Mouse (Mus musculus): Measurements from ENCODE around the gene Fam222b.
"Not testable (repeated sequence)": the region's sequence is repeated elsewhere in the genome, so short reads cannot be mapped to it uniquely, and the experiment has no call there.

Gene Fam222b

GRCm38 (mm10) chr11:78094137-78094503, 340 bp upstream of the Fam222b start:
- DNase-seq: no peak

GRCm38 (mm10) chr11:78095144-78095516, 670 bp downstream of the Fam222b start:
- DNase-seq: no peak

DNA sequence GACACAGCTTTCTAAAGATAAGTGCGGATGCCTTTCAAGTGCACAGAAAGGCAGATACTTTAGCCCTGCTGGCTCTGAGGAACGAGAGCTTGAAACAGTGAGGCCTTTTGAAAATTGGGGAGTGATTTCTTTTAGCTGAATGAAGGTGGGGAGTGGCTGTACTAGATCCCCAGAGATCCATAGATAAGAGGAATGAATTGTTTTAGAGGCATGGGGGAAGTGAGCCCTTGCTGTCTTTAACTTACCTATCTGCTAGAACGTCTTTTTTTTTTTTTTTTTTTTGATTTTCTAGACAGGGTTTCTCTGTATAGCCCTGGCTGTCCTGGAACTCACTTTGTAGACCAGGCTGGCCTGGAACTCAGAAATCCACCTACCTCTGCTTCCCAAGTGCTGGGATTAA, 2.6 kb downstream of the Fam222b start:
- no peak for DNase-seq

DNA sequence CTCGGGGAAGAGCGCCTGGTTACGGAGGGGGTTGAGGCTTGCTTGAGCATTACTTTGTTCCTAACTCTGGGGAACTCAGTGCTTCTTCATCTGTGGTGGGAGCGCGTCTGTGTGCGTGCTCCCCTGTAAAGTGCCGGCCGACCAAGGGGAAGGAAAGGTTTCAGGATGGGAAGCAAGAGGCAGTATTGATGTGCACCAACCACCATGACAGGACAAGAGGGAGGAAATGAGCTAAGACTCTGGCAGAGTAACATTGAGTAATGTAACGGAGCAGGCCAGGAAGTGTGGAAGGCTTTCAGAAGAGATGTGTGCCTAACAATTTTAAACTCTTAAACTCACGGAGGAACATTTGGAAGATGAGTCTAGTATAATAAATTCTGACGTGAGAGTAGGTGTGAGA, 6.3 kb downstream of the Fam222b start:
- no peak for DNase-seq

DNA sequence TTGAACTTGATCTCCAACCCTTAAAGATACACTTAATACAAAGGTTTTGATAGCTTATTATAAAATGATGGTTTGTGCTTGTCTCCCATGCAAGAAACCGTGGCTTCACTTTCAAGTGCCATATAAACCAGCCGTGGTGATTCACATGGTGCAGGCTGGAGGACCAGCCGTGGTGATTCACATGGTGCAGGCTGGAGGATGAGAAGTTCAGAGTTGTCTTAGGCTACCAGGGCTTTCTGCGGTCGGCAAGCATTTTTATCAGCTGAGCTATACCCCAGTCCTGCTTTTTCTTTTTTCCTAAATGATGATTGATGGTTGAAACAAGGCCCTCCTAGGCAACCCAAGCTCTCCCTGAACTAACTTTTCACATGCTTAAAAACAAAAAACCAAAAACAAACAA, 7.7 kb downstream of the Fam222b start:
- DNase-seq: no peak

DNA sequence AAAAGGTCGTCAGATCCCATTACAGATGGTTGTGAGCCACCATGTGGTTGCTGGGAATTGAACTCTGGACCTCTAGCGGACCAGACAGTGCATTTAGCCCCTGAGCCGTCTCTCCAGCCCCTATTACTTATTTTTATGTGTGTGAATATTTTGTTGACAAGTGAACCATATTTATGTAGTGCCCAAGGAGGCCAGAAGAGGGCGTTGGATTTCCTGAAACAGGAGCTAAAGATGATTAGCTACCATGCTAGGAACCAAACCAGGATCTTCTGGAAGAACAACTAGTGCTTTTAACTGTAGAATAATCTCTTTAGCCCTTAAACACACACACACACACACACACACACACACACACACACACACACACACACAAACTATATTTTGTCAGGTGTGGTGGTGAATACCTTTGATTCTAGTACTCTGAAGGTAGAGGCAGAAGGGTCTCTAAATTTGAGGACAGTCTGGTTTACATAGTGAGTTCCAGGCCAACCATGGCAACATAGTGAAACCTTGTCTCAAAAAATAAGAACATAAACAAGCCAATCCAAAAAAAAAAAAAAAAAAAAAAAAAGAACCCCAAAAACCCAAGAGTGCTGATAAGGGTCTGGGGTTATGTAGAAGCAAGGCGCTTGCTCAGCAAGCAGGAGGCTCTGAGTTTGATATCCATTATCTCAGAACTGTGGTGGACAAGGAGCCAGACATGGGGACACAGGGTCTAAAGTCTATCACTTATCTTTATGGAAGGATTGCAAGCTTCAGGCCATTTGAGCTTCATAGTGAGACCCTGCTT, 8.7 kb downstream of the Fam222b start:
- no peak for DNase-seq

DNA sequence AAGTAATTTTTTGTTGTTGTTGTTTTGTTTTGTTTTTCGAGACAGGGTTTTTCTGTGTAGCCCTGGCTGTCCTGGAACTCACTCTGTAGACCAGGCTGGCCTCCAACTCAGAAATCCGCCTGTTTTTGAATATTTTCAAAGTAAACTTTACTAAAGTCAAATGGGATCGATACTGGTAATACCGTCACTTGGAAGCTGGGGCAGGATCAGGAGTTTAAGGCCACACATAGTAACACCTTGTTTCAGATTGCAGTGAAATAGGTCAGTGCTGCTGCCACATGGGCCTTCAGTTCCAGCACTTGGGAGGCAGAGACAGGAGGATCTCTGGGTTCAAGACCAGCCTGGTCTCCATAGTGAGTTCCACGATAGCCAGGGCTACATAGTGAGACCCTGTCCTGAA, 10.0 kb downstream of the Fam222b start:
- no peak for DNase-seq

GRCm38 (mm10) chr11:78113616-78114015, 19.2 kb downstream of the Fam222b start:
- DNase-seq: no peak

GRCm38 (mm10) chr11:78114676-78115366, 20.4 kb downstream of the Fam222b start:
- no peak for DNase-seq

- peak; percentile 94 to 96 for DNase-seq
Measured at GRCm38 (mm10) chr11:78115367-78116145, 21.1 kb downstream of the Fam222b start.

- no peak for DNase-seq
Measured at GRCm38 (mm10) chr11:78116146-78116410, 21.6 kb downstream of the Fam222b start.

DNA sequence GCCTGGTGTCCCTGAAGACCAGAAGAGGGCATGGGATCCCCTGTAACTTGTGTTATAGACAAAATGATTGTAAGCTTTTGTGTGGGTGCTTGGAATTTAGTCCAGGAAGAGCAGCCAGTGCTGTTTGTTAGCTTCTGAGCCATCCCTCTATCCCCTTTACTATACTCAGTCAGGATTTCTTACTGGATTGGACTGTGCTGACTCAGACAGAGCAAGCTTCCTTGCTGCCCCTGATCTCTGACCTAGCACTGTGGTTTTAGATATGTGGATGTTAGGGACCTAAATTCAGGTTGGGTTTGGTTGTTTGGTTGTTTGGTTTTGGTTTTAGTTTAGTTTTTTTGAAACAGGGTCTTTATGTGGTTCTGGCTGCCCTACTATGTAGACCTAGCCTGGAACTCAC, 24.0 kb downstream of the Fam222b start:
- no peak for DNase-seq

GRCm38 (mm10) chr11:78119898-78120297, 25.4 kb downstream of the Fam222b start:
- DNase-seq: no peak

DNA sequence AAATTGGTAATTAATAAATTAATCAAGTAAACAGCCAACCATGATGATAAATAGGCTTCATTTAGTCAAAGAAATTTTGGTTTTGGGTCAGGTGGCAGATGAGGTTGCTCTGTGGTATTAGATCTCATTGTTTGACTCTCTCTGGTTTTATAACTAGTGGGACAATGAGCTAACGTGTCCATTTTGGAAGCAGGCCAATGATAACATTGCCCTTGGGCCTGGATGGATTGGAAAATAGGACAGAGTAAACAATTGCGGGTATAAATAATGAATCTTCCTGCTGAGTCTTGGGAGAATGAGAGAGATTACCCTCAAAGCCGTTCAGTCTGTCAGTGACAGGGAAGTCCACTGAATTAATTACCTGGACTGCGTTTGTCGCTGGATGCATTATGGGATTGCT, 26.7 kb downstream of the Fam222b start:
- peak in 1 of 2 experiments; percentile 27 for DNase-seq

- no peak for DNase-seq
Measured at GRCm38 (mm10) chr11:78122815-78123214, 28.4 kb downstream of the Fam222b start.

GRCm38 (mm10) chr11:78123782-78124181, 29.3 kb downstream of the Fam222b start:
- no peak for DNase-seq

DNA sequence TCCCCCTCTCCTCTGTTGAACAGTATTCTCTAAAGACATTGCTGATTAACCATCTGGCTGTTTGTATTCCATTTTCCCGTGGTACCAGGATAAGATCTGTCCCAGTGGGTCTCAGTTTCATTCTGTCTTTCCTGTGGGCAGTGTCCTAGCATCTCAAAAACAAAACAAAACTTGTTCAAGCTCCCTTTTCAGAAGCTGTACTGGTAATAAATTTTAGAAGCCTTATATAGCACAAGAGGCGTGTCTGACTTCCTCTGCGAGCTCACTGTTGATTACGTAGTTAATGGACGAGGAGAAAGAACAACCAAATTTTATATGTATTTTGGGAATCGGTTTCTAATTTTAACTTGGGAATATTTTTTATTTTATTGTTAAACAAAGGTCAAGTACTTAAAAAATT, 31.2 kb downstream of the Fam222b start:
- no peak for DNase-seq

- DNase-seq: no peak
Measured at GRCm38 (mm10) chr11:78126739-78127138, 32.3 kb downstream of the Fam222b start.

GRCm38 (mm10) chr11:78129458-78129857, 35.0 kb downstream of the Fam222b start:
- DNase-seq: no peak

DNA sequence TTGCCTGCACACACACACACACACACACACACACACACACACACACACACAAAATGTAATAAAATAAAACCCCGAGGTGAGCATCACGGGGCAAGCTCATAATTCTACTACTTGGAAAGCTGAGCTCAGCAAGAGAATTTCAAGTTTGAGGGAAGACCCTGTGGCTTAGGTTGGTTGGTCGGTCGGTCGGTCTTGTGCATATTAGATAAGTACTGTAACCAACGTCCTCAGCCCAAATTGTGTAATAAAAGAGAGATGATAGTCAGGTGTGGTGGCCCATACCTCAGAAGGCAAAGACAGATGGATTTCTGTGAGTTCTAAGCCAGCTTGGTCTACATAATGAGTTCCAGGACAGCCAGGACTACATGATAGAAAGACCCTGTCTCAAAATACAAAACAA, 39.5 kb downstream of the Fam222b start:
- no peak for DNase-seq

DNA sequence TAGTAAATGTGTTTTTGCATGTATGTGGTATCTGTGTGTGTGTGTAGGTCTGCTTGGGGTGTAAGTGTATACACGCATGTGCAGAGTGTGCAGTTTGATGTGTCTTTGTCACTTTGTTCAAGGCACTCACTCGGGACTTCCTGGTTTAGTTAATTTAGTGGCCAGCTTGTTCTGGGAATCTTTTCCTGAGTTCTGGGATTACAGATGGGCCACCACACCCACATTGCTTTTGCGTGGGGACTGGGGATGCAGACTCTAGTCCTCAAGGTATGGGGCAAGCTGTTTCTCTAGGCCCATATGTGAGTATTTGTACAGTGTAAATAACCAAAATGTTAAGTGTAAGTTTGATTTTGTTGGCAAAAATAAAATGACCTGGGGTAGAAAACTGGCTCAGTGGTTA, 39.9 kb downstream of the Fam222b start:
- no peak for DNase-seq

DNA sequence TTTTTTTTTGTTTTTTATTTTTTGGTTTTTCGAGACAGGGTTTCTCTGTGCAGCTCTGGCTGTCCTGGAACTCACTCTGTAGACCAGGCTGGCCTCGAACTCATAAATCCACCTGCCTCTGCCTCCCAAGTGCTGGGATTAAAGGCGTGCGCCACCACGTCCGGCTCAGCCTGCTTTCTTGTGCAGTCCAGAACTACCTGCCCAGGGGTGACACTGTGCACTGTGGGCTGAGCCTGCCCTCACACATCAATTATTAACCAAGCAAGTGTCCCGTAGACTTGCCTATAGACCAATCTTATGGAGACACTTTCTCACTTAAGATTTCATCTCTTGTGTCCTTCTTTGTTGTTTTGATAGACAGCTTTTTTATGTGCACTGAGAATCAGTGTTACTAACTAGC, 40.9 kb downstream of the Fam222b start:
- not testable (repeated sequence) for DNase-seq

GRCm38 (mm10) chr11:78136132-78136531, 41.7 kb downstream of the Fam222b start:
- DNase-seq: no peak

DNA sequence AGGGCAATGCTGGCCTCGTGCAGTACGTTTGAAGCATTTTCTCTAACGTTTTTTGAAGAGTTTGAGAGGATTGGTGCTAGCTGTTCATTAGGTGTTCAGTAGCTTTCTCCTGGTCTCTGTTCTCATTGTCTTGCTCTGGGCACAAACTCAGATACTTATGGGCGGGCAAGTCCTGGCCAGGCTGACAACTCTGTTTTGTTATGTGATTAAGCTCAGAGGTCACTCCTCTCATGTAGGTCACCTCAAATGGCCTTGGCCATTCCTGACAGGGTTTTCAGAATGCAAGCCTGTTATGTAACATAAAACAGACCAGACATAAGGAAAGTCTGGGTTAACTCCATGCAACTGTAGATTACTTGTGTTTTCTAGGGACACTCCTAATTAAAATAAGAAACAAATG, 43.1 kb downstream of the Fam222b start:
- DNase-seq: no peak
